Mouse (Mus musculus): Measurements from ENCODE around the gene Setd1b. TPM values are rescaled to one million over a fixed set of nuclear protein-coding genes. Genes with fewer than 3 reads are reported as not detected.

Setd1b gene
- total and polyA plus RNA-seq, 3 experiments, result 3.0 to 23.5 TPM; not detected in 1

GRCm38 (mm10) chr5:123143251-123143970, 1.4 kb downstream of the Setd1b start:
- Histone ChIP-seq H3K27ac (ENCODE audit: control insufficient read depth, low read depth, low read length) (peak overlapping the region; percentile 43), H3K4me3 (ENCODE audit: control insufficient read depth in 1 of 2, insufficient read depth in 1 of 2, low read depth in 2 of 2, low read length in 2 of 2) (peak overlapping the region; percentile 84 to 93), H3K27me3 (ENCODE audit: control insufficient read depth in 1 of 2, insufficient read depth in 2 of 2, low read length in 2 of 2) (no peaks in the 10 kb centered on the region), H3K4me1 (ENCODE audit: control insufficient read depth in 1 of 2, insufficient read depth in 2 of 2, low read length in 2 of 2) (peaks cover 0 to 3% of the 10 kb centered on the region in 2 experiments; a peak in 1 of 4 replicates), H3K79me2 (ENCODE audit: control insufficient read depth, insufficient read depth, low read length, poor library complexity) (peaks cover 79% of the 10 kb centered on the region), H3K9me3 (replicated peaks; ENCODE audit: insufficient read depth, low read length) (no peaks in the 10 kb centered on the region), H3K9ac (ENCODE audit: control insufficient read depth, low read depth, low read length, poor library complexity, severe bottlenecking) (peak overlapping the region; percentile 98), H3K36me3 (ENCODE audit: control insufficient read depth in 1 of 2, insufficient read depth in 2 of 2, low read length in 2 of 2) (peaks cover 2 to 3% of the 10 kb centered on the region in 2 experiments; a peak in 3 of 4 replicates)
- DNase-seq (ENCODE audit: low read depth, low spot score), result peak; percentile 71
- no peak for TF ChIP-seq POLR2AphosphoS2 (IDR thresholded peaks at IDR 0.05; ENCODE audit: low read length)
- TF ChIP-seq ETS1 (IDR thresholded peaks at IDR 0.05; ENCODE audit: low read depth, low read length), result no peak
- TF ChIP-seq KAT2A (conservative IDR thresholded peaks at IDR 0.05; ENCODE audit: low read depth, low read length), result no peak
- peak; percentile 78 for TF ChIP-seq ZNF384 (IDR thresholded peaks at IDR 0.05; ENCODE audit: low read depth, low read length)
- TF ChIP-seq ZMIZ1 (IDR thresholded peaks at IDR 0.05; ENCODE audit: low read depth, low read length), result no peak
- TF ChIP-seq HCFC1 (IDR thresholded peaks at IDR 0.05; ENCODE audit: low read depth, low read length), result peak; percentile 51; the same call in 1 of the 2 replicates
- no peak for TF ChIP-seq MXI1 (IDR thresholded peaks at IDR 0.05; ENCODE audit: low read depth, low read length)
- no peak for TF ChIP-seq GATA1 (IDR thresholded peaks at IDR 0.05; ENCODE audit: low read depth, low read length)
- no peak for TF ChIP-seq MAX (IDR thresholded peaks at IDR 0.05; ENCODE audit: low read length)
- TF ChIP-seq SIN3A (IDR thresholded peaks at IDR 0.05; ENCODE audit: low read length), result peak; percentile 65; the same call in 1 of the 2 replicates
- peak; percentile 10; the same call in 1 of the 2 replicates for TF ChIP-seq UBTF (IDR thresholded peaks at IDR 0.05; ENCODE audit: borderline replicate concordance, insufficient read depth, low read depth, low read length)
- no peak for TF ChIP-seq CHD1 (IDR thresholded peaks at IDR 0.05; ENCODE audit: low read depth, low read length)
- TF ChIP-seq USF2 (IDR thresholded peaks at IDR 0.05; ENCODE audit: borderline replicate concordance in 1 of 2, insufficient read depth in 1 of 2, low read depth in 1 of 2, low read length in 2 of 2), result no peak
- no peak for TF ChIP-seq SMC3 (IDR thresholded peaks at IDR 0.05; ENCODE audit: low read depth, low read length)
- no peak for TF ChIP-seq TAL1 (IDR thresholded peaks at IDR 0.05; ENCODE audit: low read length)
- no peak for TF ChIP-seq BHLHE40 (IDR thresholded peaks at IDR 0.05; ENCODE audit: borderline replicate concordance, low read depth, low read length)
- TF ChIP-seq MAFK (IDR thresholded peaks at IDR 0.05; ENCODE audit: borderline replicate concordance, low read depth, low read length), result no peak
- no peak for TF ChIP-seq TBP (IDR thresholded peaks at IDR 0.05; ENCODE audit: low read depth, low read length)
- TF ChIP-seq ELF1 (IDR thresholded peaks at IDR 0.05; ENCODE audit: low read depth, low read length), result 0 out of 2 replicates have a peak, but pooled peaks have one; percentile 38
- no peak for TF ChIP-seq MYC (IDR thresholded peaks at IDR 0.05; ENCODE audit: low read depth, low read length)
- no peak for TF ChIP-seq NRF1 (IDR thresholded peaks at IDR 0.05; ENCODE audit: insufficient read depth, low read depth, low read length, poor library complexity, severe bottlenecking)
- no peak for TF ChIP-seq EP300 (IDR thresholded peaks at IDR 0.05; ENCODE audit: low read depth in 1 of 2, low read length in 2 of 2)
- no peak for TF ChIP-seq USF1 (IDR thresholded peaks at IDR 0.05; ENCODE audit: low read depth, low read length)
- no peak for TF ChIP-seq POLR2AphosphoS5 (IDR thresholded peaks at IDR 0.05; ENCODE audit: borderline replicate concordance, low read depth, low read length)
- no peak for TF ChIP-seq RCOR1 (IDR thresholded peaks at IDR 0.05; ENCODE audit: low read depth, low read length)
- no peak for TF ChIP-seq ZC3H11A (IDR thresholded peaks at IDR 0.05; ENCODE audit: low read depth, low read length)
- TF ChIP-seq MAZ (IDR thresholded peaks at IDR 0.05; ENCODE audit: low read depth, low read length), result no peak
- no peak for TF ChIP-seq MYB (IDR thresholded peaks at IDR 0.05; ENCODE audit: low read depth, low read length)
- TF ChIP-seq POLR2A (IDR thresholded peaks at IDR 0.05; ENCODE audit: control insufficient read depth in 1 of 2, insufficient read depth in 1 of 2, low read depth in 1 of 2, low read length in 2 of 2, poor library complexity in 1 of 2), result no peak
- TF ChIP-seq ZKSCAN1 (IDR thresholded peaks at IDR 0.05; ENCODE audit: low read depth, low read length), result no peak
- TF ChIP-seq E2F4 (IDR thresholded peaks at IDR 0.05; ENCODE audit: borderline replicate concordance, low read depth, low read length), result no peak
- no peak for TF ChIP-seq CHD2 (IDR thresholded peaks at IDR 0.05; ENCODE audit: low read length)
- no peak for TF ChIP-seq TCF12 (IDR thresholded peaks at IDR 0.05; ENCODE audit: low read depth, low read length)
- no peak for TF ChIP-seq RAD21 (IDR thresholded peaks at IDR 0.05; ENCODE audit: low read depth, low read length)
- no peak for TF ChIP-seq MEF2A (IDR thresholded peaks at IDR 0.05; ENCODE audit: extremely low read depth, insufficient replicate concordance, low read depth, low read length, poor library complexity, severe bottlenecking)
- TF ChIP-seq CTCF (IDR thresholded peaks at IDR 0.05 in 2 of 3, conservative IDR thresholded peaks at IDR 0.05 in 1 of 3; ENCODE audit: control insufficient read depth in 1 of 3, insufficient read depth in 1 of 3, low read depth in 2 of 3, low read length in 3 of 3, poor library complexity in 1 of 3, severe bottlenecking in 1 of 3), result no peak

All from MEL (cell line).